ENCODE assay signal across 8 mouse cellular contexts in genomic region chr15:81236062-81236461, GRCm38 (mm10). TPM values are rescaled to one million over a fixed set of nuclear protein-coding genes. Genes with fewer than 3 reads are reported as not detected.
DNase-seq lines count a peak whose midpoint lies in the region; ATAC-seq and TF ChIP-seq lines count a peak whose summit lies in the region.

No protein-coding gene starts in this region.

- peak overlapping the region; percentile 19; the same call in 1 of the 2 replicates for H3K9ac ChIP-seq in lung, postnatal 0 days (replicated peaks; ENCODE audit: low read depth)
- H3K9ac ChIP-seq in limb, embryonic 15.5 days, result no peak overlapping the region
- no peak overlapping the region for H3K9ac ChIP-seq in stomach, embryonic 15.5 days

- no peak for TF ChIP-seq CTCF in lung, postnatal 0 days (IDR thresholded peaks at IDR 0.05)

- H3K27me3 ChIP-seq in lung, postnatal 0 days (replicated peaks; ENCODE audit: insufficient read depth, low read length), result 0 out of 2 replicates have a peak, but pooled peaks cover 6% of the 10 kb centered on the region
- peaks cover 36% of the 10 kb centered on the region for H3K27me3 ChIP-seq in limb, embryonic 15.5 days
- peaks cover 11% of the 10 kb centered on the region for H3K27me3 ChIP-seq in stomach, embryonic 15.5 days (replicated peaks)

- TF ChIP-seq EP300 in lung, postnatal 0 days (IDR thresholded peaks at IDR 0.05), result no peak

- ATAC-seq in frontal cortex, adult (ENCODE audit: low TSS enrichment), result peak; percentile 29; the same call in 1 of the 2 replicates
- ATAC-seq in lung, postnatal 0 days, result peak; percentile 6; the same call in 1 of the 2 replicates
- no peak for ATAC-seq in limb, embryonic 15.5 days (ENCODE audit: insufficient number of reproducible peaks, low FRiP score, low TSS enrichment, low read depth)
- ATAC-seq in stomach, embryonic 15.5 days (ENCODE audit: insufficient read depth, low FRiP score, low read depth), result no peak

- DNase-seq in frontal cortex, postnatal 10 days (ENCODE audit: low spot score in 2 of 2), result no peak
- DNase-seq in lung, postnatal 0 days (ENCODE audit: low spot score), result no peak
- no peak for DNase-seq in lung, postnatal 10 days
- DNase-seq in frontal cortex, postnatal 14 days (ENCODE audit: low spot score in 2 of 2), result no peak
- no peak for DNase-seq in cerebellum, adult 11 months

- H3K4me1 ChIP-seq in lung, postnatal 0 days (ENCODE audit: insufficient read depth, low read depth, low read length), result 0 out of 2 replicates have a peak, but pooled peaks cover 3% of the 10 kb centered on the region
- peaks cover 11% of the 10 kb centered on the region for H3K4me1 ChIP-seq in limb, embryonic 15.5 days
- peaks cover 12% of the 10 kb centered on the region for H3K4me1 ChIP-seq in stomach, embryonic 15.5 days

- peak overlapping the region; percentile 58 for H3K4me2 ChIP-seq in lung, postnatal 0 days (replicated peaks; ENCODE audit: low read depth, low read length)
- H3K4me2 ChIP-seq in limb, embryonic 15.5 days, result peak overlapping the region; percentile 83
- H3K4me2 ChIP-seq in stomach, embryonic 15.5 days, result peak overlapping the region; percentile 79

- H3K27ac ChIP-seq in lung, postnatal 0 days (ENCODE audit: low read length), result peak overlapping the region; percentile 54
- no peak overlapping the region for H3K27ac ChIP-seq in limb, embryonic 15.5 days
- H3K27ac ChIP-seq in stomach, embryonic 15.5 days, result no peak overlapping the region

- 8% methylated on average over 8 of the region's 8 CpGs for WGBS in lung, postnatal 0 days
- WGBS in limb, embryonic 15.5 days, result 7% methylated on average over 8 of the region's 8 CpGs
- WGBS in stomach, embryonic 15.5 days, result 3% methylated on average over 8 of the region's 8 CpGs

- no peaks in the 10 kb centered on the region for H3K9me3 ChIP-seq in lung, postnatal 0 days (ENCODE audit: low read length)
- H3K9me3 ChIP-seq in limb, embryonic 15.5 days, result no peaks in the 10 kb centered on the region
- H3K9me3 ChIP-seq in stomach, embryonic 15.5 days, result no peaks in the 10 kb centered on the region

- no peaks in the 10 kb centered on the region for H3K36me3 ChIP-seq in lung, postnatal 0 days (ENCODE audit: insufficient read depth, low read length)
- no peaks in the 10 kb centered on the region for H3K36me3 ChIP-seq in limb, embryonic 15.5 days
- H3K36me3 ChIP-seq in stomach, embryonic 15.5 days, result no peaks in the 10 kb centered on the region

- peak overlapping the region; percentile 31 for H3K4me3 ChIP-seq in lung, postnatal 0 days (ENCODE audit: low read depth, low read length)
- peak overlapping the region; percentile 41 for H3K4me3 ChIP-seq in limb, embryonic 15.5 days
- H3K4me3 ChIP-seq in stomach, embryonic 15.5 days (replicated peaks), result peak overlapping the region; percentile 43

RNA-seq across cellular contexts. Expression of gene Mchr1, which starts 0.8 kb away (rescaled TPM):
- 1.6 and 3.3 TPM in 2 replicates for polyA plus RNA-seq in lung, postnatal 0 days (2015; fragmentation: Nextera tagmentation; extraction: Ambion mirVana)
- 1.0 and 1.9 TPM in 2 replicates for polyA plus RNA-seq in limb, embryonic 15.5 days (2015; fragmentation: Nextera tagmentation; extraction: Ambion mirVana)
- polyA plus RNA-seq in stomach, embryonic 15.5 days (2015; fragmentation: Nextera tagmentation; extraction: Ambion mirVana), result 0.98 and 1.3 TPM in 2 replicates

RNA-seq across cellular contexts. Expression of gene Mrtfa, which starts 45.5 kb away (rescaled TPM):
- polyA plus RNA-seq in lung, postnatal 0 days (2015; fragmentation: Nextera tagmentation; extraction: Ambion mirVana), result 13.5 and 13.9 TPM in 2 replicates
- 29.4 TPM in 2 replicates for polyA plus RNA-seq in limb, embryonic 15.5 days (2015; fragmentation: Nextera tagmentation; extraction: Ambion mirVana)
- 23.9 and 28.2 TPM in 2 replicates for polyA plus RNA-seq in stomach, embryonic 15.5 days (2015; fragmentation: Nextera tagmentation; extraction: Ambion mirVana)

Comparison
In these comparisons a context has a peak if more than half of its experiments do, and no peak if none do; other contexts are left out.
1. ATAC-seq: peak in frontal cortex, adult (single experiment) and lung, postnatal 0 days (single experiment); none in limb, embryonic 15.5 days (single experiment) and stomach, embryonic 15.5 days (single experiment).
2. Peak in every context shown above with its lines, with median percentiles within 50 percentile points of each other: H3K4me2 ChIP-seq and H3K4me3 ChIP-seq.